Mouse (Mus musculus) midbrain, postnatal 0 days (tissue): ENCODE results near the gene Cryz. TPM values are rescaled to one million over a fixed set of nuclear protein-coding genes. Genes with fewer than 3 reads are reported as not detected.
A peak's percentile ranks its signal among the peaks of the same experiment; 100 is the strongest.

ENCODE experiments used
- ATAC-seq: fragments of 200-750 bp; cut with Nextera tagmentation; 2 replicates; pipeline ENCODE4 v1.8.0; 2017; ENCODE audit warnings: moderate number of reproducible peaks, mild to moderate bottlenecking, moderate TSS enrichment, moderate library complexity; ENCODE audit not compliant: low FRiP score
- DNase-seq: peaks from one replicate; pipeline ENCODE4 v3.0.0-alpha.2; 2015; ENCODE audit warnings: low spot score
- H3K27ac ChIP-seq: fragments of 300-500 bp; sonication (generic); 2 replicates; pipeline ENCODE4 v1.5.1; 2014; ENCODE audit warnings: low read depth, mild to moderate bottlenecking, low read length, mixed read lengths
- H3K27me3 ChIP-seq: fragments of 300-500 bp; sonication (generic); 2 replicates; pipeline ENCODE4 v1.6.1; 2014; ENCODE audit warnings: low read length, control low read depth, mixed read lengths; ENCODE audit not compliant: insufficient read depth
- H3K36me3 ChIP-seq: fragments of 300-500 bp; sonication (generic); 2 replicates; pipeline ENCODE4 v1.6.1; 2014; ENCODE audit warnings: low read length, control low read depth, mixed read lengths; ENCODE audit not compliant: insufficient read depth
- H3K4me1 ChIP-seq: fragments of 300-500 bp; sonication (generic); 2 replicates; pipeline ENCODE4 v1.6.1; 2014; ENCODE audit warnings: mild to moderate bottlenecking, control low read depth, antibody characterized with exemption, low read length, mixed read lengths; ENCODE audit not compliant: insufficient read depth
- H3K4me2 ChIP-seq: fragments of 300-500 bp; sonication (generic); 2 replicates; pipeline ENCODE4 v1.6.1; 2014; ENCODE audit warnings: low read depth, mild to moderate bottlenecking, low read length, mixed read lengths; ENCODE audit not compliant: poor library complexity, severe bottlenecking
- H3K4me3 ChIP-seq: fragments of 300-500 bp; sonication (generic); 2 replicates; pipeline ENCODE4 v1.5.1; 2014; ENCODE audit warnings: low read depth, mild to moderate bottlenecking, low read length, moderate library complexity
- H3K9ac ChIP-seq: fragments of 300-500 bp; sonication (generic); replicated peaks from 2 replicates; pipeline ENCODE4 v1.6.1; 2014; ENCODE audit warnings: mild to moderate bottlenecking, low read length, moderate library complexity, mixed read lengths; ENCODE audit not compliant: poor library complexity, severe bottlenecking
- H3K9me3 ChIP-seq: fragments of 300-500 bp; sonication (generic); 2 replicates; pipeline ENCODE4 v1.6.1; 2016; ENCODE audit warnings: low read length, control low read depth
- CTCF ChIP-seq: IDR thresholded peaks from 2 replicates; pipeline ENCODE4 v1.5.1; 2016; ENCODE audit warnings: antibody characterized with exemption, mild to moderate bottlenecking
- WGBS: fragments of 180-500 bp; shearing (Covaris S2); extraction: QIAGEN DNeasy Blood & Tissue Kit; methylation state at CpG from one replicate; pipeline ENCODE4 v1.1.7; 2014; 5-methylcytosine and 5-hydroxymethylcytosine counted together
- polyA plus RNA-seq: library from polyadenylated mRNA; unstranded; fragments of >200 nt; fragmentation: Nextera tagmentation; extraction: Ambion mirVana; gene quantifications from 2 replicates; pipeline ENCODE4 v1.2.1, GENCODE M21; 2015
- total RNA-seq: library from RNA; depleted of rRNA; stranded (reverse); fragments of >200 nt; gene quantifications from 2 replicates; pipeline ENCODE4 v1.2.3, GENCODE M21; 2014

The Cryz gene
- total and polyA plus RNA-seq, 2 experiments from 2014 or later = 12.6 to 13.9 TPM

- H3K4me2 ChIP-seq = no peak overlapping the region
- 41% methylated on average over 5 of the region's 5 CpGs for WGBS
- peaks cover 3% of the 10 kb centered on the region; the same call in 1 of the 2 replicates for H3K4me1 ChIP-seq
- H3K27me3 ChIP-seq = no peaks in the 10 kb centered on the region
- H3K4me3 ChIP-seq = no peak overlapping the region
- H3K9ac ChIP-seq = 0 out of 2 replicates have a peak overlapping the region, but pooled peaks have one; percentile 33
- no peak for DNase-seq
- TF ChIP-seq CTCF = no peak
- peak; percentile 24; the same call in 1 of the 2 replicates for ATAC-seq
- no peaks in the 10 kb centered on the region for H3K9me3 ChIP-seq
- 0 out of 2 replicates have a peak overlapping the region, but pooled peaks have one; percentile 32 for H3K27ac ChIP-seq
- no peaks in the 10 kb centered on the region for H3K36me3 ChIP-seq
These were observed 56.9 kb downstream of the Cryz start for GRCm38 (mm10) chr3:154653454-154653853.

GRCm38 (mm10) chr3:154654284-154654683 is 57.8 kb downstream of the Cryz start:
- WGBS = 70% methylated on average over 6 of the region's 6 CpGs
- Histone ChIP-seq H3K27ac (no peak overlapping the region), H3K27me3 (no peaks in the 10 kb centered on the region), H3K9me3 (no peaks in the 10 kb centered on the region), H3K4me1 (peaks cover 3% of the 10 kb centered on the region; the same call in 1 of the 2 replicates), H3K4me3 (no peak overlapping the region), H3K36me3 (no peaks in the 10 kb centered on the region), H3K4me2 (no peak overlapping the region), H3K9ac (no peak overlapping the region)
- ATAC-seq (no peak), DNase-seq (no peak)
- TF ChIP-seq CTCF = no peak

- H3K4me2 ChIP-seq = no peak overlapping the region
- peaks cover 3% of the 10 kb centered on the region; the same call in 1 of the 2 replicates for H3K4me1 ChIP-seq
- H3K27me3 ChIP-seq = no peaks in the 10 kb centered on the region
- 87% methylated on average over 12 of the region's 12 CpGs for WGBS
- no peak for TF ChIP-seq CTCF
- no peaks in the 10 kb centered on the region for H3K36me3 ChIP-seq
- H3K9me3 ChIP-seq = no peaks in the 10 kb centered on the region
- ATAC-seq (no peak), DNase-seq (no peak)
- H3K9ac ChIP-seq = no peak overlapping the region
- H3K4me3 ChIP-seq = no peak overlapping the region
- H3K27ac ChIP-seq = no peak overlapping the region
These were observed 58.4 kb downstream of the Cryz start for GRCm38 (mm10) chr3:154654901-154655300.

DNA sequence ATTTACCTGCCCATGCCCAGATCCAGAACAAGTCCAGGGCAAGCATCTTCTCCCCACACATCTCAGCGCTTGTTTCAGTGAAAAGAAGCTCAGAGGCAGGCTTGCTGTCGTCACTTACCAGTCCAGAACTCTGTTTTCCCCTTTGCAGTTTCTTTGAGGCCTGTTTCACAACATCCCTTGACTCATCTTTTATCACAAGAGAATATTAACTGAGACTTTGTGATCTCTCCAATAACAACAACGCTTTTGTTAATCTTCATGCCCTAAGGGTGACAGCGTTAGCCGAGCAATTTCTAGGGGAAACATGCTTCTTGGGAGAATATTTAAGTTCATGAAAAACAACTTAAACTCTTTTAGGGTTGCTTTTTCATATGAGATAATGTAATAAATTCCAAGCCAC is 59.2 kb downstream of the Cryz start:
- H3K9ac ChIP-seq = no peak overlapping the region
- no peaks in the 10 kb centered on the region for H3K27me3 ChIP-seq
- ATAC-seq (no peak), DNase-seq (no peak)
- no peak for TF ChIP-seq CTCF
- H3K36me3 ChIP-seq = no peaks in the 10 kb centered on the region
- WGBS = 78% methylated on average over 5 of the region's 5 CpGs
- H3K4me2 ChIP-seq = no peak overlapping the region
- H3K4me3 ChIP-seq = no peak overlapping the region
- peaks cover 3% of the 10 kb centered on the region; the same call in 1 of the 2 replicates for H3K4me1 ChIP-seq
- no peak overlapping the region for H3K27ac ChIP-seq
- no peaks in the 10 kb centered on the region for H3K9me3 ChIP-seq

DNA sequence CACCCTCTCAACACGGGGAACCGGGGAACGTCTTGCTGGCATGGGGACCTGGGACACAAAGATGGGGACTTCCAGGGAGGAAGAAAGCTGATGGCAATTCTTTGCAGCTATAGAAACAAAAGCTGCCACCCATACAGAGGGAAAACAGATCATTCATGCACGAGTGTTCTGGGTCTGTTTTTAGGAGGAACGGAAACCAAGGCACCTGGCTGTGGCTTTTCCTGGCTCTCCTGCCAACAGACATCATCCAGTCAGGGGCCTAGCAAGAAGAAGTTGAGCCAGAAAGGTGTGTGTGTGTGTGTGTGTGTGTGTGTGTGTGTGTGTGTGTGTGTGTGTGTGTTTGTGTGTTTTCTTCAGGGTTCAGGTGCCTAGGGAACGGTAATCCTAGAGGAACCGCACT is 67.0 kb downstream of the Cryz start, which contains the start of gene Erich3:
Erich3 (plus strand) TSS at position 315 of the 400 bp plus-strand sequence.
- no peak for DNase-seq
- Histone ChIP-seq H3K4me3 (peak within 1 kb of the TSS; percentile 28), H3K4me2 (peak within 1 kb of the TSS; percentile 61), H3K9ac (peak within 1 kb of the TSS; percentile 36), H3K4me1 (no peaks in the 10 kb centered on the region), H3K36me3 (no peaks in the 10 kb centered on the region), H3K27me3 (no peaks in the 10 kb centered on the region), H3K27ac (peak within 1 kb of the TSS; percentile 92), H3K9me3 (no peaks in the 10 kb centered on the region)
- no peak for TF ChIP-seq CTCF
- 0 out of 2 replicates have a peak, but pooled peaks have one; percentile 5 for ATAC-seq
- 23% methylated on average over 7 of the region's 7 CpGs for WGBS

DNA sequence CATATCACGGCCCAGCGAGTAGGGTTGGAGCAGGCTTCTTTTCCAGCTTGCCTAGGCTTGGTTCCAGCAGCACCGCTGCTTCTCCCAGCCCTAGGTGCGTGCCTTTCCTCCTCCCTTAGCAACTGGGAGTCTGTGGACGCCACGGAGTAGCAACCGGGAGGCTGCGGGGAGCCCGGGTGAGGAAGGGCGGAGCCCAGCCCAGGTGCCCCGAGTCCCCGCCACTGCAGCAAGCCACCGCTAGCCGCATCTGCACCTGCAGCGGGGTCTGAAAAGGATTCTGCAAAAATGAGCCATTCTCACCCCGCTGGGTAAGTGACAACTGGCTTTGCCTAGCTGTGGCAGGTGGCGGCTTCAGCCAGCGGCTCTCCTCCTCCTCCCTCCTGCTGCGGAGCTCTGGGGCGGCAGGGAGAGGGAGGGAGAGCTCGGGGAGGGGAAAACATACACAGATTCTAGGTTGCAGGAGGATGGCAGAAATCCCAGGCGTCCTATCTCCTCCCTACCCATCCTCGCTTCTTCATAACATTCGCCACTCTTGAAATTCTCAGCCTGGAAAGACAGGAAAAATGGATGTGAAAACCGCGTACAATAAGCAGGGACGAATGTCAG is 67.6 kb downstream of the Cryz start:
- WGBS = 3% methylated on average over 25 of the region's 27 CpGs
- H3K4me1 ChIP-seq = no peaks in the 10 kb centered on the region
- no peaks in the 10 kb centered on the region for H3K9me3 ChIP-seq
- no peaks in the 10 kb centered on the region for H3K36me3 ChIP-seq
- peak overlapping the region; percentile 61 for H3K4me2 ChIP-seq
- peak; percentile 63 for DNase-seq
- H3K9ac ChIP-seq = peak overlapping the region; percentile 36
- H3K4me3 ChIP-seq = peak overlapping the region; percentile 28
- peak; percentile 84 for ATAC-seq
- peak overlapping the region; percentile 92 for H3K27ac ChIP-seq
- no peak for TF ChIP-seq CTCF
- H3K27me3 ChIP-seq = no peaks in the 10 kb centered on the region
